Mouse (Mus musculus): Measurements from ENCODE around the gene Ets1.
A peak's percentile ranks its signal among the peaks of the same experiment; 100 is the strongest.

The Ets1 gene

GRCm38 (mm10) chr9:32616516-32617429 is 19.2 kb upstream of the Ets1 start:
- DNase-seq, result peak in 1 of 2 experiments; percentile 38

DNA sequence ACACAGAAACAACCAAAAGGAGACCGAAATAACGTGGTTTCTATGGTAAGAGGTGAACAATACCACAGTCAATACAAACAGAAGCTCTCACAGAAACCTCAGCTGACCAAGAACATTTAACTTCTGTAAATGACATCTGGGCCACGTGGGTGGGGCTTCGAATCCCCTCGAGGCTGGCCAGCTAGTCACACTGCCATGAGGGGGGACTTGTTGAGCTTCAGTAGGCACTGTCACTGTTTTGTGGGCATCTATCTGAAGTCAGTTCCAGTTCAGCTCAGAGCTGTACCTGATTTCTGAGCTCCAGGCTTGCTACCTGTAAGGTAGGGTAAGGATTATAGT is 18.6 kb upstream of the Ets1 start:
- peak in 1 of 2 experiments; percentile 29 for DNase-seq

DNA sequence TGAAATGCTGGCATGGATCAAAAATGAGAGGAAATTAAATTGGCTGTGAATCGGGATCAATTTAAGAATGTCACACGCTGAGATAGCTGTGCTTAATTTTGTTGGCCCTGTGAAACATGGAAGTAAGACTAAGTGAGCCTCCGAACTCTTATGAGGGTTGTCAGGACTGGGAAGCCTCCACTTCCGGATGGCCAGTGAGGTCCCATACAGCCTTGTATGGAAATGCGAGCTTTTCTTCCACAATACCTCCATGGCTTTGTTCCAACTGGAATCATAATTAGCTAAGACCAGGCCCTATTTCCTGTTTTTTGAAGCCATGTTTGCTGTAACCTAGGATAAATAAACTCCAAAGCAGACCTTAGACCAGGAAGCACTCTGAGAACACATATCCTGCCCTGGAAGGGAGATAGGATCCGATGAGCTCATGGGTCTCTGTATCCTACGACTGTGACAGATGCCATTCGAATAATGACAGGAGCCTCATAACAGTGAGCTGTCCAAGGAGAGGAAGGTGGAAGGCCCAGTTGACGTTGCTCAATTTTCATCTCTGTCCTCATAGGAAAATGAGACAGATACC is 17.4 kb upstream of the Ets1 start:
- no peak for DNase-seq

DNA sequence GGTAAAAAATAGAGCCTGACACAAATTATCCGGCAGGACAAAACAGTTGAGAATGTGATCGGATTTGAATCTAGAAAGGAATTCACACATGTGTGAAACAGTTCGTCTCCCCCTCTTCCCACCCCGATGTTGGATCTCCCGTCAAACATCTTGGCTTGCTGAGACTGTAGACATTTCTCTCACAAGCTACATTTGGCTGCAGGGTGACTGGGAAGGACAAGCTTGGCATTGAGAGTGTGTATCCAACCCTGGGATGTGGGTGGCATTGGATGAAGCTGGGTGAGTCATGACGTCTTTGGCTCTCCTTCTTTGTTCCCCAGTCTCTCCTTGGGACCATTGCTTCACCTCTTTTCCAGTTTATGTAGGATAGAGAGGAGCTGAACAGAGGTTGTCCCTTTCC is 16.4 kb upstream of the Ets1 start:
- no peak for DNase-seq

- peak; percentile 45 to 69 for DNase-seq
Measured at GRCm38 (mm10) chr9:32620446-32620845, 15.6 kb upstream of the Ets1 start.

DNA sequence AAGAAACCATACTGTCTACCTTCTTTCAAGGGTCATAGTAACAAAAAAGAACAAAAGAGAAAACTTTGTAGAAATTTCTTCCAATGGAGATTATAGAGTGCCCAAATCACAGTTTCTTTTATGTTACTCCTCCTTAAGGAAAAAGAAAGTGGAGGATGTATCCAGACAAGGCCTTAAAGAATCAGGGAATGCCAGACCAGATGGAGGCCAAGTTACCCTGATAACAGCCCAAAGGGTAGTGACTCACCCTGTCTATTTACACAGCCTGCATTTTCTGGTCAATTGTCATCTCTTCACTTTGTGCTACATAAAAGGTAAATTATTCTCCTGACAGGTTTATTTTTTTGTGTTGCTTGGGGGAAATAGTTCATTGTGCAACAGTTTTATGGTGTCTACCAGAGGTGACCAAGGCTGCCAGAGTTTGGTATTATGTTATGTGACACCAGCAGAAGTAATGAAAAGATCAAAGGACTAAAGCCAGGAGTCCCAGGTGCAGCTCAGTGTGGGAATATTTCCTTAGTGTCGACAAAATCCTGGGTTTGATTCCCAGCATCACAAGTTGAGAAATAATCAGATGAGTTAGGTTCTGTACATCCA is 6.5 kb upstream of the Ets1 start:
- no peak for DNase-seq

- no peak for DNase-seq
Measured at GRCm38 (mm10) chr9:32631341-32631740, 4.7 kb upstream of the Ets1 start.

GRCm38 (mm10) chr9:32632237-32632636 is 3.8 kb upstream of the Ets1 start:
- no peak for DNase-seq

GRCm38 (mm10) chr9:32644981-32645380 is 9.0 kb downstream of the Ets1 start:
- no peak for DNase-seq

- DNase-seq, result no peak
Measured at GRCm38 (mm10) chr9:32645475-32645874, 9.5 kb downstream of the Ets1 start.

DNA sequence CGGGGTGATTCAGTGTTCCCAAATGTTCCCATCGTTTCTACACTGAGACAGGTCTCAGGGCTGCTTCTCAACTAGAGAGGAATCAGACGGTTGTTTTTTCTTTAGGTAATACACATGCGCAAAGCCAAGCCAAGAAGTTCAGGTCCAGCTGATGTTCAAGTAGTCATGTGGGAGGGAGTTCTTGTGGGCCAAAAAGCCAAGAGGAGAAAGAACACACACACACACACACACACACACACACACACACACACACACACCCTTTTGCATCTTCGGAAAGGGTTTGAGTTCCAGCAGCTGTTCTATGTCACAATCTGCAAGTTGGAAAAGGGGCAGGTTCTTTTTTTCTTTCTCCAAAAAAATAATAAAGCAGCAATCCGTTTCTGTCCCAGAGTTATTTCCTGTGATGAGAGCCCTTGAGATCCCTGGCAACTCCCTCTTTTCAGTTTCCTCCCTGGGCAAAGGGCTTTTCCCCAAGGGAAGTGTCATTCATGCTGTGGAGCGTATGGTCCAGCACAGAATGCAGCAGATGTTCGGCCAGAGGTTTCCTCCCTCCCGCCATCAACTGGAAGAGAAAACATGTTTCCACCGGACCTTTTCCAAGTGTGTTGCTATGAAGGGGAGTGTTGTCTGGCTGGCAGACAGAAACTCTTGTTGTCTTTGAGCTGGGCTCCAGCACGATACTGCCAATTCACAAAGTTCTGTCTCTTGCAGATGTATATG is 10.7 kb downstream of the Ets1 start:
- DNase-seq, result no peak

- DNase-seq, result no peak
Measured at GRCm38 (mm10) chr9:32647506-32648250, 11.7 kb downstream of the Ets1 start.

DNA sequence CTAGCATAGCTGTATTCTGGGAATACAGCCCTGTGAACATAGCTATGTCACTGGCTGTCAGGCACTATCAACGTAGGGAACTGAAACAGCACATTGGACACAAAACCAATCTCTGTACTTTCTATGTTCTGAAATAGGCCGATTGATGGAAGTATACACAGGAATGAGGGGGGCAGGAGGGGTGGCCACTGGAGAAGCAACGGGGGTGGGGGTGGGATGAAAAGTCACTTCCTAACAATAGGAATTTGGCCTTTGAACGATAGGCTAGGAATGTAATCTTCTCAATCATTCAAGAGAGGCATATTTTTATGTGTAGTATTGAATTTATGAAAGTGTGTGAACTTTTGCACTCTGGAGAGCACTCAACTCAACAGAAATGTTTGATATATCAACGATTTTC is 12.3 kb downstream of the Ets1 start:
- DNase-seq, result no peak

GRCm38 (mm10) chr9:32650738-32651137 is 14.7 kb downstream of the Ets1 start:
- no peak for DNase-seq

DNA sequence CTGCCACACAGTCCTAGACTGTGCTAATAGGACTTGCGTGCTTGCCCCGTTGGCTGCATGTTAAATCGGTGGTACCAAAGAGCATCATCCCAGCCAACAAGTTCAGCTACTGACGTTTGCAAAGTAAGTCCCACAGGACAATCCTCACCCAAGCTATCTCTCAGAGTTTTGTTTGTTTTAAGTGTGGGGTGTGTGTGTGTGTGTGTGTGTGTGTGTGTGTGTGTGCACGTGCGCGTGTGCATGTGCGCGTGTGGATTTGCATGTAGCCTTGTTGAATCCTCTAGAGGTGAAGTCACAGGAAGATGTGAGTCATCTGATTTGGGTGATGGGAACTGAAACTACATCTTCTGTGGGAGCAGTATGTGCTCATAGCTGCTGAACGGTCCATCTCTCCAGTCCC is 16.1 kb downstream of the Ets1 start:
- no peak for DNase-seq

DNA sequence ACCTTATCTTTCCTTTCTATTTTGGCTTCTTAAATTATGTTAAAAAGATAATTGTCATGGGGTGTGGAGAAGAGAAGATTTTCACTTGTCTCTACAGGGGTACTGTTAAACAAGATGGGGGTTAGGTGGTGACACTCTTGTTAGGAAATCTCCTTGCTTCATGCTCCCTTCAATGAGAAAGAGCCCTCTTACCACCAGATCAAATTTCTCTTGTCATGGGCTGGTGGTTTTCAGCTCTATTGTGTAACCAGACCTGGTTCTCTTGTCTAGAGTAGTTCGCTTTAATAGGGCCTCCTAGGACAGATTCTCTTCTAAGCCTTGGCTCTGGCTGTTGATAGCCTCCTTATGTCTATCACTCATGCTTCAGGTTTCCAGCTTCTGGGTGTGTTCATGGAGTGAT is 18.3 kb downstream of the Ets1 start:
- no peak for DNase-seq

GRCm38 (mm10) chr9:32656351-32656844 is 20.4 kb downstream of the Ets1 start:
- DNase-seq, result no peak

DNA sequence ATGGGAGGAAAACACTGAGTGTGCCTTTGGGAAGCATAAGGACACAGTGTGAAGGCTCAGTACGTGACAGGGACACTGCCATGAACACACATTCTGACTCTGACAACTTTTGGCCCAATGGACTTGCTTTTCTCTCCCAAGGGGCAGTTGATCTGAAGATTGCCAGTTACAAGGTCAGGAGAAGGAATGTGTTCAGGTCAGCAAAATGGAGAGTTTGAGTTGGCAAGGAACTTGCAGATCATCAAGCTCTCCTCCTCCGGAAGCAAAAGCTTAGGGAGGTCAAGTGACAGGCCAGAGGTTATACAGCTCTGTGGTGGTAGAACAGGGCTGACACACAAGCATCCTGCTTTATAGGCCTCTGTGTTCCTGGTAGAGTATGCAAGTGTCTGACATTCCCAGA is 21.1 kb downstream of the Ets1 start:
- DNase-seq, result no peak

DNA sequence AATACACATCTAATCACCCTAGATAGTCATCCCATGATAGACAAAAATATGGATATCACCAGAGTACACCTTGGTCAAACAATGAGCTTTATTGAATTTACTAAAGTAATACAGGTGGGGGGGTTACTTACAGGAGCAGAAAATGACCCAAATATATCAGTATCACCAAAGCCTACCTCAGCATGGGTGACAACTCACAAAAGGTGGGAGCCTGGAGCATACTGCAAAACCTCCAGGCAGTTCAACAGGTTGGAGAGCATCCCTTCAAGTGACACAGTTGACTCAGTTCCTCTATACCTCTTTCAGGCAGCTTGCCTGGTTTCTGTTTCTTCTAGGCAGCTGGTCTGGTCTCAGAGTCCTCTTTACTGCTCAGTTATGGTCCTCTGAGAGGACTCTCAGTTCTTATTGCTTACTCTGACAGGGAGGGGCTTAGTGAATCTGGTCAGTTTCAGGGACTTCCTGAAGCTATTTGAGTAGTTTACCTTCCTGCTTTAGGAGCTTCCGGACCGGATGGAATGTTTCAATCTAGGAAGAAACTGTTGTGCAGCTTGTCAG is 24.5 kb downstream of the Ets1 start:
- DNase-seq, result no peak

DNA sequence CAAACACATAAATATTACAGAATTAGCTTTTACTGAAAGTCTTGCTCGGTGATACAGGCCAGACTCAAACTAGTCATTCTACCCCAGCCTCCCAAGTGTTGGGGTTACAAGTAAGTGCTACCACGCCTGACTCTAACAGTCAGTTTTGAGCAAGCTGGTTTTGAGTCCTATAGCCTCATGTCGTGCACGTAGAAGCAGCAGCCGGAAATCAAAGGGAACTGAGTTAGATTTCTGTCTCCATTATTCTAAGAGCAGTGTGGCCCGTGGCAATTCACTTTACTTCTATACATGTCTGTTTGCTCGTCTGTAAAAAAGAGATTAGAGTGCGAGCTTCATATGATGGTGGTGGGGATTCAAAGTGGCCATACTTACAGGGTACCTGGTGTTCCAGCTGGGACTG is 25.1 kb downstream of the Ets1 start:
- no peak for DNase-seq

- no peak for DNase-seq
Measured at GRCm38 (mm10) chr9:32661561-32661960, 25.5 kb downstream of the Ets1 start.

Measured in thymus, postnatal 36 days (tissue).